Mouse (Mus musculus) limb, embryonic 13.5 days (tissue): ENCODE measurements around the gene Zfp335. TPM values are rescaled to one million over a fixed set of nuclear protein-coding genes. Genes with fewer than 3 reads are reported as not detected.

Source experiments
- ATAC-seq: fragments of 200-750 bp; cut with Nextera tagmentation; 2 replicates; pipeline ENCODE4 v1.8.0; 2017; ENCODE audit warnings: low read depth, moderate number of reproducible peaks, moderate TSS enrichment; ENCODE audit not compliant: low FRiP score
- H3K27ac ChIP-seq: fragments of 300-500 bp; sonication (generic); 2 replicates; pipeline ENCODE4 v1.5.1; 2015; ENCODE audit warnings: inconsistent platforms, mild to moderate bottlenecking, moderate library complexity
- H3K27me3 ChIP-seq: fragments of 300-500 bp; sonication (generic); 2 replicates; pipeline ENCODE4 v1.6.1; 2015; ENCODE audit warnings: mild to moderate bottlenecking, inconsistent platforms
- H3K36me3 ChIP-seq: fragments of 300-500 bp; sonication (generic); 2 replicates; pipeline ENCODE4 v1.6.1; 2015; ENCODE audit warnings: inconsistent platforms, mild to moderate bottlenecking, moderate library complexity
- H3K4me1 ChIP-seq: fragments of 300-500 bp; sonication (generic); 2 replicates; pipeline ENCODE4 v1.6.1; 2015; ENCODE audit warnings: inconsistent platforms
- H3K4me2 ChIP-seq: fragments of 300-500 bp; sonication (generic); replicated peaks from 2 replicates; pipeline ENCODE4 v1.6.1; 2015; ENCODE audit warnings: inconsistent platforms, mild to moderate bottlenecking, moderate library complexity
- H3K4me3 ChIP-seq: fragments of 300-500 bp; sonication (generic); 2 replicates; pipeline ENCODE4 v1.5.1; 2015; ENCODE audit warnings: moderate library complexity, mild to moderate bottlenecking, inconsistent platforms
- H3K9ac ChIP-seq: fragments of 300-500 bp; sonication (generic); 2 replicates; pipeline ENCODE4 v1.6.1; 2015; ENCODE audit warnings: mild to moderate bottlenecking, inconsistent platforms
- H3K9me3 ChIP-seq: fragments of 300-500 bp; sonication (generic); 2 replicates; pipeline ENCODE4 v1.6.1; 2016; ENCODE audit warnings: inconsistent platforms
- WGBS: fragments of 180-500 bp; shearing (Covaris S2); methylation state at CpG from one replicate; pipeline ENCODE4 v1.1.7; 2015; 5-methylcytosine and 5-hydroxymethylcytosine counted together
- polyA plus RNA-seq: library from polyadenylated mRNA; unstranded; fragments of >200 nt; fragmentation: Nextera tagmentation; extraction: Ambion mirVana; gene quantifications from 2 replicates; pipeline ENCODE4 v1.2.1, GENCODE M21; 2015

Zfp335 gene
- polyA plus RNA-seq, 1 experiment from 2014 or later: 15.2 TPM

GRCm38 (mm10) chr2:164947506-164947905 lies 35.9 kb upstream of the Zfp335 start:
- H3K27me3 ChIP-seq: peaks cover 66% of the 10 kb centered on the region
- peak overlapping the region; percentile 13; the same call in 1 of the 2 replicates for H3K9ac ChIP-seq
- peaks cover 34% of the 10 kb centered on the region for H3K4me1 ChIP-seq
- peak overlapping the region; percentile 54; the same call in 1 of the 2 replicates for H3K4me2 ChIP-seq
- H3K27ac ChIP-seq: no peak overlapping the region
- peaks cover 3% of the 10 kb centered on the region; the same call in 1 of the 2 replicates for H3K9me3 ChIP-seq
- H3K4me3 ChIP-seq: no peak overlapping the region
- no peaks in the 10 kb centered on the region for H3K36me3 ChIP-seq
- ATAC-seq: 0 out of 2 replicates have a peak, but pooled peaks have one; percentile 8
- 43% methylated on average over 4 of the region's 4 CpGs for WGBS

GRCm38 (mm10) chr2:164942692-164943290 lies 31.2 kb upstream of the Zfp335 start:
- 15% methylated on average over 5 of the region's 5 CpGs for WGBS
- Histone ChIP-seq H3K4me3 (no peak overlapping the region), H3K27me3 (peaks cover 48% of the 10 kb centered on the region), H3K9me3 (no peaks in the 10 kb centered on the region), H3K4me2 (no peak overlapping the region), H3K9ac (no peak overlapping the region), H3K36me3 (no peaks in the 10 kb centered on the region), H3K4me1 (peaks cover 46% of the 10 kb centered on the region), H3K27ac (no peak overlapping the region)
- ATAC-seq: no peak

- peak; percentile 63; the same call in 1 of the 2 replicates for ATAC-seq
- Histone ChIP-seq H3K27me3 (peaks cover 47% of the 10 kb centered on the region), H3K36me3 (no peaks in the 10 kb centered on the region), H3K9me3 (no peaks in the 10 kb centered on the region), H3K4me1 (peaks cover 42% of the 10 kb centered on the region), H3K4me3 (no peak within 1 kb of the TSS), H3K9ac (no peak within 1 kb of the TSS), H3K4me2 (no peak within 1 kb of the TSS), H3K27ac (no peak within 1 kb of the TSS)
- 22% methylated on average over 10 of the region's 10 CpGs for WGBS
These were observed 28.7 kb upstream of the Zfp335 start, which contains the start of gene Mmp9 for GRCm38 (mm10) chr2:164940140-164940830. Gene Mmp9 (plus strand): TSS chr2:164940780.

DNA sequence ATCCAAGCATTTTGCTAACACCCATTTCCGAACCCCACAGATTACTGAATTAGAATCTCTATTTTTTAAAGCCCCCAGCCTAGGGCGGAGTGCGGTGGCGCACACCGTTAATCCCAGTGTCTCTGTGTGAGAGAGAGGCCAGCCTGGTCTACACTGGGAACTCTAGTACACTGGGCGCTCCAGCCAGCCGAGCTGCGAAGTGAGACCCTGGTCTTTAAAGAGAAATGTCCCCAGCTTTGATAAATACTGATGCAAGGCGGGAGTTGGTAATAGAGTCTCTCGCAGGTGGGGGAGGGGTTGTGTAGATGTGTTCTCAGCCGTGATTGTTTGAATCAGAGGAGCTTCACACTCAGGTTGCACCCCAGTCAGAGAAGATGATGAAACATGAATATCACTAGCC lies 27.5 kb upstream of the Zfp335 start:
- peaks cover 42% of the 10 kb centered on the region for H3K4me1 ChIP-seq
- peak overlapping the region; percentile 45; the same call in 1 of the 2 replicates for H3K9ac ChIP-seq
- ATAC-seq: no peak
- peak overlapping the region; percentile 39 for H3K4me3 ChIP-seq
- peaks cover 58% of the 10 kb centered on the region for H3K27me3 ChIP-seq
- 3% methylated on average over 11 of the region's 11 CpGs for WGBS
- H3K36me3 ChIP-seq: no peaks in the 10 kb centered on the region
- H3K27ac ChIP-seq: no peak overlapping the region
- no peaks in the 10 kb centered on the region for H3K9me3 ChIP-seq
- peak overlapping the region; percentile 66 for H3K4me2 ChIP-seq

GRCm38 (mm10) chr2:164938146-164939091 lies 26.9 kb upstream of the Zfp335 start:
- H3K4me3 ChIP-seq: peak overlapping the region; percentile 39
- H3K27ac ChIP-seq: no peak overlapping the region
- peaks cover 59% of the 10 kb centered on the region for H3K27me3 ChIP-seq
- no peaks in the 10 kb centered on the region for H3K9me3 ChIP-seq
- no peak for ATAC-seq
- H3K4me1 ChIP-seq: peaks cover 42% of the 10 kb centered on the region
- H3K4me2 ChIP-seq: peak overlapping the region; percentile 66
- H3K36me3 ChIP-seq: no peaks in the 10 kb centered on the region
- WGBS: 3% methylated on average over 39 of the region's 39 CpGs
- H3K9ac ChIP-seq: peak overlapping the region; percentile 45; the same call in 1 of the 2 replicates

DNA sequence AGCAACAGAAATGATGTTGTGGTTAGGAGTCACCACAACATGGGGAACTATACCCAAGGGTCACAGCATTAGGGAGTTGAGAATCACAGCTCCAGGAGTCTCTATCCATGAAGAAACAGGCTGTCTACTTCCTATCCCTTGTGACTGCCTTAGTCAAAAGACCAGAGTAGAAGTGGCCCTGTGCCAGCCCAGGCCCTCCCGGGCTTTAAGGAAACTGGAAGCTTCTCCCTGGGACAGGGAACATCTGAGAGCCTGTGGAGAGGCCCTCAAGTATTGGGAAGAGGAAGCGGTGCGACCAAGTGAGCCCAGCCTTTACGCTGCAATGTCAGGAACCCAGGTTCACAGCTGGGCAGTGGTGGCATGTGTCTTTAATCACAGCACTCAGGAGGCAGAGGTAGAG lies 24.4 kb upstream of the Zfp335 start:
- Histone ChIP-seq H3K9me3 (no peaks in the 10 kb centered on the region), H3K27me3 (peaks cover 57% of the 10 kb centered on the region), H3K9ac (no peak overlapping the region), H3K36me3 (no peaks in the 10 kb centered on the region), H3K27ac (no peak overlapping the region), H3K4me3 (no peak overlapping the region), H3K4me2 (no peak overlapping the region), H3K4me1 (peaks cover 34% of the 10 kb centered on the region)
- no peak for ATAC-seq
- WGBS: 60% methylated on average over 4 of the region's 4 CpGs

DNA sequence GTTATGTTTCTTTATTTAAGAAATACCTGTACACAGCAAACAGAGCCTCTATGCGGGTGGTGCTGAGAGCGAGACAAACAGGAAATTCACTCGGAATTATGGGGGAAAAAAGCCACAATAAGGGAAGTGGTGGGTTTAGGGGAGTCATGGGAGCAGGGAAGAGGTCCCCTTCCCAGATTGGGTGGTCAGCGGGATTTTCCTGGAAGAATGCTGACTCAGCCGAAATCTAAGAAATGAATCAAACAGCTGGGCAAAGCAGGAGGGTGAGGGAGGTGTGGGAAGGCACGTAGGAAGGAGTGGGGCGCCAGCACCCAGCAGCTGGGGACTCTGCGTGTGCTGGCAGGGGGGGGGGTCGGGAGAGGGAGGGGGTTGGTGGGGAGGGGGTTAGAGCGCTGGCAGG lies 22.0 kb upstream of the Zfp335 start:
- WGBS: 39% methylated on average over 10 of the region's 10 CpGs
- Histone ChIP-seq H3K36me3 (no peaks in the 10 kb centered on the region), H3K4me2 (no peak overlapping the region), H3K27me3 (peaks cover 37% of the 10 kb centered on the region), H3K9ac (no peak overlapping the region), H3K4me1 (peaks cover 13% of the 10 kb centered on the region), H3K9me3 (no peaks in the 10 kb centered on the region), H3K4me3 (no peak overlapping the region), H3K27ac (no peak overlapping the region)
- ATAC-seq: no peak

DNA sequence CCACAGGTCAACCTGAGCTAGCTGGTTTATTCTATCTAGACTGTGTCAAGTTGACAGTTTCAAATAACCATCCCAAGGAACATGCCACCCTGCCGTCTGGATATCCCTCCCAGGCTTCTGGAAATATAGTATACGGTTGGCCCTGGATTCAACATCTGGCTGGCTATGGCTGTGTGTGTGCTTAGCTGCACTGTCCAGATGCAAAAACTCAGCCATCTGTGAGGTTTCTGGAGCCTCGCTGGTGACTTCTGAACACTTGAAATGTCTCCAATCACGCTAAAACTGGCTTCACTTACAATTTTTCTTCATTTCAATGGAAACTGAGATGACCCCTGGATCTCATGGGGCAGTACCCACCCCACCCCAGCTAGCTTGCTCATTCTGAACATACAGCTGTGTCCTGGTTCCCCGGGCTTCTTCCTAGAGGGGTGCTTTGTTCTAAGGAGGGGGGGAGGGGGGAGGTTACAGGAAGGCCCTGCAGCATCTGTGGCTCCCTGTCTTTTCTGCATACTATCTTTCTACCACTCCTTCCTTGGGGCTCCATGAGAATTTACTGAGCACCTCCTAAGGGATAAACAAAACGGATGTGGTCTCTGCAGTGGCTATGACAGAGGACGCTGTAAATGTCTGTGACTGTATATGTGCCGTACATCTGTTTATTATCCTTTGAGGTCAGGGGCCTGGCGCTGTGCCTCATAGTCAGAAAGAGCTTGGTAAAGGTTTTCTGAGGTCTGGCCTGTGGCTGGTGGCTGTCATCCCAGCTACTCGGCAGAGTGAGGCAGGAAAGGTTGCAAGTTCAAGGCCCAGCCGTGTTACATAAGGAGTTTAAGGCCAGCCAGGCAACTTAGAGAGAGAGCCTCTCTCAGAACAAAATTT lies 19.4 kb upstream of the Zfp335 start:
- ATAC-seq: no peak
- WGBS: 36% methylated on average over 11 of the region's 11 CpGs
- Histone ChIP-seq H3K36me3 (no peaks in the 10 kb centered on the region), H3K27ac (no peak overlapping the region), H3K9me3 (no peaks in the 10 kb centered on the region), H3K9ac (no peak overlapping the region), H3K4me3 (no peak overlapping the region), H3K4me2 (no peak overlapping the region), H3K27me3 (peaks cover 17% of the 10 kb centered on the region), H3K4me1 (0 out of 2 replicates have a peak, but pooled peaks cover 8% of the 10 kb centered on the region)

- Histone ChIP-seq H3K27me3 (no peaks in the 10 kb centered on the region), H3K9me3 (no peaks in the 10 kb centered on the region), H3K4me1 (peaks cover 14% of the 10 kb centered on the region; the same call in 1 of the 2 replicates), H3K27ac (no peak overlapping the region), H3K4me3 (no peak overlapping the region), H3K9ac (no peak overlapping the region), H3K4me2 (no peak overlapping the region), H3K36me3 (peaks cover 8% of the 10 kb centered on the region)
- no peak for ATAC-seq
- 32% methylated on average over 11 of the region's 11 CpGs for WGBS
These were observed 12.7 kb upstream of the Zfp335 start for GRCm38 (mm10) chr2:164924100-164924857.

GRCm38 (mm10) chr2:164923291-164923690 lies 11.7 kb upstream of the Zfp335 start:
- H3K27ac ChIP-seq: no peak overlapping the region
- no peak for ATAC-seq
- no peaks in the 10 kb centered on the region for H3K27me3 ChIP-seq
- H3K4me2 ChIP-seq: no peak overlapping the region
- peaks cover 14% of the 10 kb centered on the region; the same call in 1 of the 2 replicates for H3K4me1 ChIP-seq
- H3K9ac ChIP-seq: no peak overlapping the region
- 76% methylated on average over 4 of the region's 4 CpGs for WGBS
- H3K4me3 ChIP-seq: no peak overlapping the region
- no peaks in the 10 kb centered on the region for H3K9me3 ChIP-seq
- H3K36me3 ChIP-seq: peaks cover 11% of the 10 kb centered on the region
